Mouse (Mus musculus): ENCODE measurements around the gene Fkbp5.

DNA sequence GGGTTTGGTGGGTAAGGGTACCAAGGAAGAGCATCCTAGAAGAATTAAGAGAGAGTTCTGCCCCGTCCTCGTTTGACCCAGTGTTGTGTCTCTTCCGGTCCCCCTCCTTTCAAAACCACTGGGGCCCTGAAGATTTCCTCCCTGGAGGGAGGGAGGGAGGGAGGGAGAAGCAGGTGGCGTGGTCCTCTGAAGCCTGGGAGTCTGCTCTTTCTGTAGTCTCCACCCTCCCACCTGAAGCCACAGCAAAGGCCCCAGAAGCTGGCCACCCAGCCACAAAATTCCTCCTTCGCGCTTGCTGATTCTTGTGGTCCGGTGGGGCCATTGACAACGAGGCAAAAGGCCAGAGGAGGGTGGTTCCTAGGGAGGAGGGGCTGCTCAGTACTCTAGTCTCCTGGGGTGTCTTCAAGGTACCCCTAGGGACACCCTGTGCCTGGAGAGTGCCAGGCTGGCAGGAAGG, 1.3 kb upstream of the Fkbp5 start:
- TF ChIP-seq CTCF (IDR thresholded peaks at IDR 0.05; ENCODE audit: extremely low read depth, insufficient read length, insufficient replicate concordance, low read depth, low read length) (no peak), POLR2A (IDR thresholded peaks at IDR 0.05; ENCODE audit: low read depth, low read length) (no peak; the same call in 1 of the 2 replicates)

All from small intestine, adult 2 months (tissue).